Mouse (Mus musculus) midbrain, postnatal 0 days (tissue): Measurements from ENCODE around the gene Slc26a6. TPM values are rescaled to one million over a fixed set of nuclear protein-coding genes. Genes with fewer than 3 reads are reported as not detected.

Experiments used
- ATAC-seq: fragments of 200-750 bp; cut with Nextera tagmentation; 2 replicates; pipeline ENCODE4 v1.8.0; 2017; ENCODE audit warnings: moderate number of reproducible peaks, mild to moderate bottlenecking, moderate TSS enrichment, moderate library complexity; ENCODE audit not compliant: low FRiP score
- DNase-seq: peaks from one replicate; pipeline ENCODE4 v3.0.0-alpha.2; 2015; ENCODE audit warnings: low spot score
- H3K27ac ChIP-seq: fragments of 300-500 bp; sonication (generic); 2 replicates; pipeline ENCODE4 v1.5.1; 2014; ENCODE audit warnings: low read depth, mild to moderate bottlenecking, low read length, mixed read lengths
- H3K27me3 ChIP-seq: fragments of 300-500 bp; sonication (generic); 2 replicates; pipeline ENCODE4 v1.6.1; 2014; ENCODE audit warnings: low read length, control low read depth, mixed read lengths; ENCODE audit not compliant: insufficient read depth
- H3K36me3 ChIP-seq: fragments of 300-500 bp; sonication (generic); 2 replicates; pipeline ENCODE4 v1.6.1; 2014; ENCODE audit warnings: low read length, control low read depth, mixed read lengths; ENCODE audit not compliant: insufficient read depth
- H3K4me1 ChIP-seq: fragments of 300-500 bp; sonication (generic); 2 replicates; pipeline ENCODE4 v1.6.1; 2014; ENCODE audit warnings: mild to moderate bottlenecking, control low read depth, antibody characterized with exemption, low read length, mixed read lengths; ENCODE audit not compliant: insufficient read depth
- H3K4me2 ChIP-seq: fragments of 300-500 bp; sonication (generic); 2 replicates; pipeline ENCODE4 v1.6.1; 2014; ENCODE audit warnings: low read depth, mild to moderate bottlenecking, low read length, mixed read lengths; ENCODE audit not compliant: poor library complexity, severe bottlenecking
- H3K4me3 ChIP-seq: fragments of 300-500 bp; sonication (generic); 2 replicates; pipeline ENCODE4 v1.5.1; 2014; ENCODE audit warnings: low read depth, mild to moderate bottlenecking, low read length, moderate library complexity
- H3K9ac ChIP-seq: fragments of 300-500 bp; sonication (generic); replicated peaks from 2 replicates; pipeline ENCODE4 v1.6.1; 2014; ENCODE audit warnings: mild to moderate bottlenecking, low read length, moderate library complexity, mixed read lengths; ENCODE audit not compliant: poor library complexity, severe bottlenecking
- H3K9me3 ChIP-seq: fragments of 300-500 bp; sonication (generic); 2 replicates; pipeline ENCODE4 v1.6.1; 2016; ENCODE audit warnings: low read length, control low read depth
- CTCF ChIP-seq: IDR thresholded peaks from 2 replicates; pipeline ENCODE4 v1.5.1; 2016; ENCODE audit warnings: antibody characterized with exemption, mild to moderate bottlenecking
- WGBS: fragments of 180-500 bp; shearing (Covaris S2); extraction: QIAGEN DNeasy Blood & Tissue Kit; methylation state at CpG from one replicate; pipeline ENCODE4 v1.1.7; 2014; 5-methylcytosine and 5-hydroxymethylcytosine counted together
- polyA plus RNA-seq: library from polyadenylated mRNA; unstranded; fragments of >200 nt; fragmentation: Nextera tagmentation; extraction: Ambion mirVana; gene quantifications from 2 replicates; pipeline ENCODE4 v1.2.1, GENCODE M21; 2015
- total RNA-seq: library from RNA; depleted of rRNA; stranded (reverse); fragments of >200 nt; gene quantifications from 2 replicates; pipeline ENCODE4 v1.2.3, GENCODE M21; 2014

Slc26a6 gene
- total and polyA plus RNA-seq, 2 experiments from 2014 or later: 20.2 to 24.6 TPM

DNA sequence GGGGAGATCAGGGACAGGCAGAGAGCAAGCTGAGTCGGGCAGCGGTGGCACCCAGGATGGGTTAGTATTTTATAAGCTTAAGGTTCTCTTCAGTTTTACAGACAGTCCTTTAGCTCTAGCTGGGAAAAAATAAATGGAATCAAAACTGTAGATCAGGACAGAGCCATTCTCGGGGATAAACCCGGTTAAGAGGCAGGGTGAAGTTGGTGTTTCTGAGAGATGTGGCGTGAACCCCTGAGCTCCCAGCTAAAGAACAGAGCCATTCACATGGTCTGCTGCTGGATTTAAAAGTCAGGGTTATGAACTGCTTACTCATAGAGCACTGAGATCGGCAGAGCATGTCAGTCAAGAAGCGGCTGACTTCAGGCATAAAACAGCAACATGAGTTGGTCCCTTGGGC is 60.1 kb downstream of the Slc26a6 start:
- Histone ChIP-seq H3K9me3 (no peaks in the 10 kb centered on the region), H3K9ac (no peak overlapping the region), H3K4me3 (no peak overlapping the region), H3K4me2 (no peak overlapping the region), H3K27me3 (no peaks in the 10 kb centered on the region), H3K4me1 (no peaks in the 10 kb centered on the region), H3K36me3 (no peaks in the 10 kb centered on the region), H3K27ac (no peak overlapping the region)
- no peak for TF ChIP-seq CTCF
- ATAC-seq (no peak), DNase-seq (no peak)
- 85% methylated on average over 7 of the region's 7 CpGs for whole genome bisulfite sequencing

- no peaks in the 10 kb centered on the region for H3K4me1 ChIP-seq
- ATAC-seq (no peak), DNase-seq (peak; percentile 30)
- WGBS: 73% methylated on average over 10 of the region's 10 CpGs
- H3K4me3 ChIP-seq: no peak overlapping the region
- no peaks in the 10 kb centered on the region for H3K36me3 ChIP-seq
- H3K4me2 ChIP-seq: no peak overlapping the region
- H3K27me3 ChIP-seq: no peaks in the 10 kb centered on the region
- H3K27ac ChIP-seq: no peak overlapping the region
- no peak for TF ChIP-seq CTCF
- H3K9ac ChIP-seq: no peak overlapping the region
- no peaks in the 10 kb centered on the region for H3K9me3 ChIP-seq
Observed at GRCm38 (mm10) chr9:108913621-108914020, 60.5 kb downstream of the Slc26a6 start.

DNA sequence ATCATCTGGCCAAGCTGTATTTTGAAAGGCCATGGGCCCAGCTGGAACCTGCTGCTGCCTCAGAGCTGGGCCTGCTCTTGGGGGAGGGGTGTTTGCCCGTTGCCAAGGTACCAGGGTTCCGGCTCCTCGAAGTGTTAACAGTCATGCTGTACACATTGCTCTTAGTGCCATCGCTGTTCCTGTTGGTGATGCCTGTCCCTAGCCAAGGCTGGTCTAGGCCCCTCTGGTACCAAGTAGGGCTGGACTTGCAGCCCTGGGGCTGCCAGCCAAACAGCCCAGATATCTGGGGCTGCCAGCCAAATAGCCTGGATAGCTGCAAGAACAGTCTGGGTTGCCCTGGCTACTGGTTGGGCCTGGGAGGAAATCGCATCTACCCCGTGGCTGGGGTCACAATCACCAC is 61.4 kb downstream of the Slc26a6 start, which contains the start of gene Tmem89:
TSS of gene Tmem89 (plus strand) at position 129 of the 400 bp plus-strand sequence.
- ATAC-seq: peak; percentile 90
- WGBS: 68% methylated on average over 6 of the region's 6 CpGs

GRCm38 (mm10) chr9:108925897-108926296 is 72.8 kb downstream of the Slc26a6 start:
- no peaks in the 10 kb centered on the region for H3K9me3 ChIP-seq
- H3K27ac ChIP-seq: no peak overlapping the region
- H3K4me3 ChIP-seq: no peak overlapping the region
- H3K4me1 ChIP-seq: no peaks in the 10 kb centered on the region
- ATAC-seq: no peak
- no peak overlapping the region for H3K4me2 ChIP-seq
- no peak overlapping the region for H3K9ac ChIP-seq
- no peak for DNase-seq
- no peak for TF ChIP-seq CTCF
- no peaks in the 10 kb centered on the region for H3K36me3 ChIP-seq
- WGBS: 84% methylated on average over 8 of the region's 8 CpGs
- H3K27me3 ChIP-seq: no peaks in the 10 kb centered on the region

More for the DNA sequence above, 61.4 kb downstream of the Slc26a6 start, which contains the start of gene Tmem89:
- H3K27ac ChIP-seq: no peak within 1 kb of the TSS
- no peak for TF ChIP-seq CTCF
- no peak within 1 kb of the TSS for H3K4me3 ChIP-seq
- H3K9me3 ChIP-seq: no peaks in the 10 kb centered on the region
- H3K4me1 ChIP-seq: no peaks in the 10 kb centered on the region
- H3K9ac ChIP-seq: no peak within 1 kb of the TSS
- no peak within 1 kb of the TSS for H3K4me2 ChIP-seq
- H3K27me3 ChIP-seq: no peaks in the 10 kb centered on the region
- no peaks in the 10 kb centered on the region for H3K36me3 ChIP-seq
- DNase-seq: peak; percentile 89

DNA sequence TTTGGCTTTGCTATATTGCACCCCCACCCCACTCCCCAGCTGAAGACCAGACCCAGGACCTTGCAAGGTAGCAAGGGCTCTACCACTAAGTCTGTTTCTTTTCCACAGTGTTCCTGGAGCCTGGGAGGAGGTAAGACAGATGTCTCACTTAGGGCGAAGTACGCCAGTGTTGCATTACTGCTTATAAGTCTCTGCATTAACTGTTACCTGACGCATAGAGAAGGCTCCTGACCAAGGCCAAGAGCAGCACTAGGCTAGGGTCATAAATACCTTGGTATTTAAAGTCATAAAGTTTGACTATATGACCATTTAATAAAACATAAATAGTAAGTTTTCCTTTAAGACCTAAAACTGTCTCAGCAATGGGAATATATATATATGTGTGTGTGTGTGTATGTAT is 75.3 kb downstream of the Slc26a6 start:
- Histone ChIP-seq H3K9ac (no peak overlapping the region), H3K27ac (no peak overlapping the region), H3K9me3 (no peaks in the 10 kb centered on the region), H3K27me3 (no peaks in the 10 kb centered on the region), H3K4me2 (no peak overlapping the region), H3K4me3 (no peak overlapping the region), H3K4me1 (no peaks in the 10 kb centered on the region), H3K36me3 (no peaks in the 10 kb centered on the region)
- 94% methylated on average over 3 of the region's 3 CpGs for WGBS
- DNase-seq (no peak), ATAC-seq (no peak)
- no peak for TF ChIP-seq CTCF

- H3K4me3 ChIP-seq: peak overlapping the region; percentile 88; the same call in 1 of the 2 replicates
- TF ChIP-seq CTCF: no peak
- peak overlapping the region; percentile 29; the same call in 1 of the 2 replicates for H3K4me2 ChIP-seq
- DNase-seq (no peak), ATAC-seq (0 out of 2 replicates have a peak, but pooled peaks have one; percentile 7)
- H3K9ac ChIP-seq: no peak overlapping the region
- no peak overlapping the region for H3K27ac ChIP-seq
- WGBS: 18% methylated on average over 3 of the region's 3 CpGs
- H3K4me1 ChIP-seq: peaks cover 3% of the 10 kb centered on the region; the same call in 1 of the 2 replicates
- H3K27me3 ChIP-seq: no peaks in the 10 kb centered on the region
- H3K36me3 ChIP-seq: peaks cover 14% of the 10 kb centered on the region; the same call in 1 of the 2 replicates
- no peaks in the 10 kb centered on the region for H3K9me3 ChIP-seq
Observed at GRCm38 (mm10) chr9:108935991-108936390, 82.9 kb downstream of the Slc26a6 start.
